Mouse (Mus musculus) bone marrow macrophage, adult 2 months (primary cell): ENCODE measurements around the gene Stard8.

ENCODE experiments used
- CTCF ChIP-seq: IDR thresholded peaks from 2 replicates; pipeline ENCODE4 v1.5.1; 2012; ENCODE audit warnings: low read depth, mild to moderate bottlenecking, low read length, moderate library complexity
- POLR2A ChIP-seq: IDR thresholded peaks from 2 replicates; pipeline ENCODE4 v1.6.1; 2012; ENCODE audit warnings: mild to moderate bottlenecking, low read depth, low read length, borderline replicate concordance

- no peak for TF ChIP-seq CTCF
- no peak for TF ChIP-seq POLR2A
These were observed 44.8 kb upstream of the Stard8 start for GRCm38 (mm10) chrX:98958287-98958686.
